Mouse (Mus musculus) intestine, embryonic 16.5 days (tissue): ENCODE data around the gene 4930558C23Rik. TPM values are rescaled to one million over a fixed set of nuclear protein-coding genes. Genes with fewer than 3 reads are reported as not detected.
"Not testable (repeated sequence)": the region's sequence is repeated elsewhere in the genome, so short reads cannot be mapped to it uniquely, and the experiment has no call there.

Experiments used
- ATAC-seq: fragments of 200-750 bp; cut with Nextera tagmentation; 2 replicates; pipeline ENCODE4 v1.8.0; 2017; ENCODE audit warnings: moderate TSS enrichment, moderate library complexity
- H3K27ac ChIP-seq: fragments of 300-500 bp; sonication (generic); 2 replicates; pipeline ENCODE4 v1.5.1; 2014; ENCODE audit warnings: mild to moderate bottlenecking, low read length
- H3K27me3 ChIP-seq: fragments of 300-500 bp; sonication (generic); replicated peaks from 2 replicates; pipeline ENCODE4 v1.6.1; 2014; ENCODE audit warnings: low read length, control low read depth, mixed read lengths; ENCODE audit not compliant: control insufficient read depth, insufficient read depth
- H3K36me3 ChIP-seq: fragments of 300-500 bp; sonication (generic); 2 replicates; pipeline ENCODE4 v1.6.1; 2014; ENCODE audit warnings: low read length, control low read depth; ENCODE audit not compliant: control insufficient read depth, insufficient read depth
- H3K4me1 ChIP-seq: fragments of 300-500 bp; sonication (generic); 2 replicates; pipeline ENCODE4 v1.6.1; 2014; ENCODE audit warnings: low read length, control low read depth, mixed read lengths; ENCODE audit not compliant: control insufficient read depth, insufficient read depth
- H3K4me2 ChIP-seq: fragments of 300-500 bp; sonication (generic); 2 replicates; pipeline ENCODE4 v1.6.1; 2014; ENCODE audit warnings: low read depth, low read length, control low read depth
- H3K4me3 ChIP-seq: fragments of 300-500 bp; sonication (generic); 2 replicates; pipeline ENCODE4 v1.5.1; 2014; ENCODE audit warnings: mild to moderate bottlenecking, low read length
- H3K9ac ChIP-seq: fragments of 300-500 bp; sonication (generic); 2 replicates; pipeline ENCODE4 v1.6.1; 2014; ENCODE audit warnings: low read depth, low read length
- H3K9me3 ChIP-seq: fragments of 300-500 bp; sonication (generic); 2 replicates; pipeline ENCODE4 v1.6.1; 2016; ENCODE audit warnings: low read length, control low read depth; ENCODE audit not compliant: control insufficient read depth
- WGBS: fragments of 180-500 bp; shearing (Covaris S2); extraction: QIAGEN DNeasy Blood & Tissue Kit; methylation state at CpG from one replicate; pipeline ENCODE4 v1.1.7; 2014; 5-methylcytosine and 5-hydroxymethylcytosine counted together
- polyA plus RNA-seq: library from polyadenylated mRNA; unstranded; fragments of >200 nt; fragmentation: Nextera tagmentation; extraction: Ambion mirVana; gene quantifications from 2 replicates; pipeline ENCODE4 v1.2.1, GENCODE M21; 2015

The 4930558C23Rik gene
- polyA plus RNA-seq = not detected in 2 replicates

GRCm38 (mm10) chr3:95402741-95403140 lies at the start of gene 4930558C23Rik:
Gene 4930558C23Rik (minus strand): TSS chr3:95402841.
- no peaks in the 10 kb centered on the region for H3K27me3 ChIP-seq
- H3K27ac ChIP-seq = no peak within 1 kb of the TSS
- no peaks in the 10 kb centered on the region for H3K4me1 ChIP-seq
- no peak within 1 kb of the TSS for H3K4me3 ChIP-seq
- H3K9me3 ChIP-seq = no peaks in the 10 kb centered on the region
- no peak for ATAC-seq
- H3K4me2 ChIP-seq = no peak within 1 kb of the TSS
- H3K36me3 ChIP-seq = no peaks in the 10 kb centered on the region
- no peak within 1 kb of the TSS for H3K9ac ChIP-seq
- WGBS = 85% methylated on average over 3 of the region's 3 CpGs

GRCm38 (mm10) chr3:95450915-95451314 lies 48.3 kb upstream of the 4930558C23Rik start:
- WGBS = 91% methylated on average over 3 of the region's 3 CpGs
- H3K27ac ChIP-seq = no peak overlapping the region

DNA sequence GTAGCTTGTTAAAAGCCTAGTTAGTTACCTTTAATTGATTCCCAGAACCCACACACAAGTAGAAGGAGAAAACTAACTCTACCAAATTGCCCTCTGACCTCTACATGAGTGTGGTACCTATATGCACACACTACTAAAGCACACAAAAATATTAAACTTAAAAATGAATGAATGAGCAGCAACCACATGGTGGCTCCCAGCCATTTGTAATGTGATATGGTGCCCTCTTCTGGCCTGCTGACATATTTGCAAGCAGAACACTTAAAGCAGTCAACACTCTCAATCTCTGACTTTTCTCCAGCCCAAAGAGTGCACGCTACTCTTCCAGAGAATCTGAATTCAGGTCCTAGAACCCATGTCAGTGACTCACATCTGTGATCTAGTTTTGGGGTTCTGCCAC lies 47.8 kb upstream of the 4930558C23Rik start:
- Histone ChIP-seq H3K27me3 (no peaks in the 10 kb centered on the region), H3K9me3 (no peaks in the 10 kb centered on the region), H3K36me3 (peaks cover 6% of the 10 kb centered on the region), H3K4me1 (no peaks in the 10 kb centered on the region), H3K27ac (no peak overlapping the region), H3K9ac (no peak overlapping the region), H3K4me2 (no peak overlapping the region), H3K4me3 (no peak overlapping the region)
- ATAC-seq = no peak
- 32% methylated on average over 1 of the region's 1 CpGs for WGBS

More at GRCm38 (mm10) chr3:95450915-95451314, 48.3 kb upstream of the 4930558C23Rik start:
- Histone ChIP-seq H3K4me2 (no peak overlapping the region), H3K36me3 (peaks cover 6% of the 10 kb centered on the region), H3K4me1 (no peaks in the 10 kb centered on the region), H3K9me3 (no peaks in the 10 kb centered on the region), H3K9ac (no peak overlapping the region), H3K27me3 (no peaks in the 10 kb centered on the region), H3K4me3 (no peak overlapping the region)
- no peak for ATAC-seq

DNA sequence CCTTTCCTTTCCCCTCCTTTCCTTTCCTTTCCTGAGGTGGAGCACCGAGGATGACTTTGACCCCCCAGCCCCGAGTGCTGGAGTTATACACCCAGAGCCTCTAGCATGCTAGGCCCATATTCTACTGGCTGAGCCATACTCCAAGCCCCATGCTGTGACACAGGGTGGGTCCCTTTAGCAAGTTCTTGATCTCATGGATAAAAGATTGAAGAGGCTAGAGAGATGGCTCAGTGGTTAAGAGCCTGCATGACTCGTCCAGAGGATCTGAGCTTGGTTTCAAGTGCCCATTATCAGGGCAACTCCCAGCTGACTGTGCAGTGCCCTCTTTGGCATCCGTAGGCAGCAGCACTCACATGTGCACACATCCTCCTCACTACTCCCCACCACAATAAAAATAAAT lies 42.7 kb upstream of the 4930558C23Rik start:
- H3K4me2 ChIP-seq = no peak overlapping the region
- no peaks in the 10 kb centered on the region for H3K4me1 ChIP-seq
- peaks cover 4% of the 10 kb centered on the region for H3K36me3 ChIP-seq
- H3K27ac ChIP-seq = no peak overlapping the region
- H3K9ac ChIP-seq = no peak overlapping the region
- WGBS = 87% methylated on average over 4 of the region's 4 CpGs
- no peak overlapping the region for H3K4me3 ChIP-seq
- no peaks in the 10 kb centered on the region for H3K9me3 ChIP-seq
- ATAC-seq = no peak
- no peaks in the 10 kb centered on the region for H3K27me3 ChIP-seq

DNA sequence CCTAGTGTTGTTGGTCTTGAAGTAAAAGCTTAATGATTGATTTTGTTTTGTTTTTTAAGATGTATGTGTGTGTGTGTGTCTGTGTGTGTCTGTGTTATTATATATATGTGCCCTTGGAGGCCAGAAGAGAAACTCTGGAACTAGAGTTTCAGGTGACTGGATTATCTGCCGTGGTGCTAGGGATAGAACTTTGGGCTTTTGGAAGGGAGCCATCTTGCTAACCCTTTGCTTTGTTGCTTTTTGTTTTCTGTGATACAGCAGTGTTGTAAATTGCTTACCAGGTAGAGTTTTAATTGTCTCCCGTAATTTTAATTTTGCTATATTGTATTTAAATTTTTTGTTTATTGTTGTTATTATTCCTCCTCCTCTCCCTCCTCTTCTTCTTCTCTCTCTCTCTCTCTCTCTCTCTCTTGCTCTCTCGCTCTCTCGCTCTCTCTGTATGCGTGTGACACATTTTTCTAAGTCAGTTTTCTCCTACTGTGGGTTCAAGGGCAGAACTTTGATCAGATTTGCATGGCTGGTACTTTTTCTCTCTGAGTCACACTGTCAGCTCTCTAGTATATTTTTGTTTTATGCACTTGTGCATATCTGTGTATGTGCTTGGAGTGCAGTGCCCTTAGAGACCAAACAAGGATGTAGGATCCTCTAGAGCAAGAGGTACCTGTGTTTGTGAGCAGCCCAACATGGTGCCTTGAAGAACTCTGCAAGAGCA lies 39.9 kb upstream of the 4930558C23Rik start:
- Histone ChIP-seq H3K9ac (no peak overlapping the region), H3K4me2 (no peak overlapping the region), H3K4me1 (no peaks in the 10 kb centered on the region), H3K27me3 (no peaks in the 10 kb centered on the region), H3K36me3 (0 out of 2 replicates have a peak, but pooled peaks cover 3% of the 10 kb centered on the region), H3K4me3 (no peak overlapping the region), H3K27ac (no peak overlapping the region), H3K9me3 (no peaks in the 10 kb centered on the region)
- 90% methylated on average over 5 of the region's 5 CpGs for WGBS
- no peak for ATAC-seq

DNA sequence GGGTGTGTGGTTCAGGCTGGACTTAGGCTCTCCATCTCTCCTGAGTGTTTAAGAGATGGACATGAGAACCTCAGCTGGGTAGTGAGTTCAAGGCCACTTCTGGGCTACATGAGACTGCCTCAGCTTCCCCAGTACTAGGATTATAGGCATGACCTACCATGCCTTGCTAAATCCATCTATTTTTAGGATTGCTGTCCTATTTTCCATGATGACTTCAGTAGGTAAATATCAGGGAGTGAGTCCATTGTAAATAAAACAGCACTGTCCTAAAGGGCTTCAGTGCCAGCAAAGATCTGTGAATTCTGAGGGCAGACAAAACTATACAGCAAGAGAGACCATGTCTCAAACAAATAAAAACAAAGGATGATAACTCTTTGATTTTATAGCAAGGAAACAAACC lies 37.0 kb upstream of the 4930558C23Rik start:
- Histone ChIP-seq H3K27me3 (no peaks in the 10 kb centered on the region), H3K36me3 (peaks cover 5% of the 10 kb centered on the region; the same call in 1 of the 2 replicates), H3K27ac (no peak overlapping the region), H3K4me2 (no peak overlapping the region), H3K4me3 (no peak overlapping the region), H3K9ac (no peak overlapping the region), H3K9me3 (no peaks in the 10 kb centered on the region), H3K4me1 (no peaks in the 10 kb centered on the region)
- no peak for ATAC-seq

DNA sequence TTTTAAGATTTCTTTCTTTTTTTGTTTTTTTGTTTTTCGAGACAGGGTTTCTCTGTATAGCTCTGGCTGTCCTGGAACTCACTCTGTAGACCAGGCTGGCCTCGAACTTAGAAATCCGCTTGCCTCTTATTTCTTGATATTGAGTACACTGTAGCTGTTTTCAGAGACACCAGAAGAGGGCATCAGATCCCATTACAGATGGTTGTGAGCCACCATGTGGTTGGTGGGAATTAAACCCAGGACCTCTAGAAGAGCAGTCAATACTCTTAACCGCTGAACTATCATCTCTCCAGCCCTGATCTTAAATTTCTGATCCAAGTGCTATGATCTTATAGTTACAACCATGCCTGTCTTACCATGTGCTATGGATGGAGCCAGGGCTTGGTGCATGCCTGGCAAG lies 36.0 kb upstream of the 4930558C23Rik start:
- not testable (repeated sequence) for ATAC-seq, H3K27me3 ChIP-seq
- 97% methylated on average over 4 of the region's 4 CpGs for WGBS

GRCm38 (mm10) chr3:95435561-95435960 lies 32.9 kb upstream of the 4930558C23Rik start:
- no peak for ATAC-seq
- Histone ChIP-seq H3K4me2 (0 out of 2 replicates have a peak overlapping the region, but pooled peaks have one; percentile 25), H3K27ac (no peak overlapping the region), H3K9ac (no peak overlapping the region), H3K9me3 (no peaks in the 10 kb centered on the region), H3K4me1 (no peaks in the 10 kb centered on the region), H3K27me3 (no peaks in the 10 kb centered on the region), H3K36me3 (peaks cover 5% of the 10 kb centered on the region; the same call in 1 of the 2 replicates), H3K4me3 (no peak overlapping the region)
- 64% methylated on average over 1 of the region's 1 CpGs for WGBS

More for the DNA sequence above, 36.0 kb upstream of the 4930558C23Rik start:
- not testable (repeated sequence) for H3K4me3 ChIP-seq, H3K36me3 ChIP-seq, H3K27ac ChIP-seq, H3K9me3 ChIP-seq, H3K4me1 ChIP-seq, H3K4me2 ChIP-seq, H3K9ac ChIP-seq

- H3K9me3 ChIP-seq = no peaks in the 10 kb centered on the region
- peaks cover 5% of the 10 kb centered on the region; the same call in 1 of the 2 replicates for H3K36me3 ChIP-seq
- H3K4me3 ChIP-seq = peak overlapping the region; percentile 88
- whole genome bisulfite sequencing = 2% methylated on average over 7 of the region's 7 CpGs
- H3K27ac ChIP-seq = no peak overlapping the region; the same call in 1 of the 2 replicates
- no peaks in the 10 kb centered on the region for H3K27me3 ChIP-seq
- H3K9ac ChIP-seq = peak overlapping the region; percentile 89
- ATAC-seq = no peak
- peak overlapping the region; percentile 83 for H3K4me2 ChIP-seq
- no peaks in the 10 kb centered on the region for H3K4me1 ChIP-seq
Measured at GRCm38 (mm10) chr3:95434983-95435370, 32.3 kb upstream of the 4930558C23Rik start.
